1 mouse cellular context compared by ENCODE assay signal in genomic region chr11:70021264-70022132, GRCm38 (mm10).
TF ChIP-seq lines count a peak whose summit lies in the region.

No protein-coding gene starts in this region.

TF ChIP-seq in CH12.LX, 34 proteins besides CTCF, POLR2A, EP300 and RAD21:
- TF ChIP-seq NRF1 (IDR thresholded peaks at IDR 0.05; ENCODE audit: low read depth, low read length), result peak; percentile 34; the same call in 1 of the 2 replicates
- no peak; the same call in 1 of the 2 replicates for TF ChIP-seq TCF12 (IDR thresholded peaks at IDR 0.05; ENCODE audit: low read depth, low read length)
- TF ChIP-seq E2F4 (IDR thresholded peaks at IDR 0.05; ENCODE audit: insufficient replicate concordance, low read depth, low read length), result no peak
- TF ChIP-seq NELFE (IDR thresholded peaks at IDR 0.05; ENCODE audit: low read depth, low read length), result no peak
- no peak for TF ChIP-seq KAT2A (IDR thresholded peaks at IDR 0.05; ENCODE audit: insufficient replicate concordance, low read length)
- TF ChIP-seq PAX5 (IDR thresholded peaks at IDR 0.05; ENCODE audit: low read length), result no peak
- TF ChIP-seq CHD1 (IDR thresholded peaks at IDR 0.05; ENCODE audit: low read depth, low read length), result no peak
- TF ChIP-seq ZC3H11A (IDR thresholded peaks at IDR 0.05; ENCODE audit: low read depth, low read length), result no peak
- TF ChIP-seq CHD2 (IDR thresholded peaks at IDR 0.05; ENCODE audit: low read length), result peak; percentile 69
- TF ChIP-seq SMC3 (IDR thresholded peaks at IDR 0.05; ENCODE audit: low read depth, low read length), result no peak
- no peak for TF ChIP-seq ETS1 (conservative IDR thresholded peaks at IDR 0.05; ENCODE audit: low read depth, low read length)
- TF ChIP-seq MYC (IDR thresholded peaks at IDR 0.05; ENCODE audit: low read depth, low read length), result no peak
- TF ChIP-seq ELF1 (IDR thresholded peaks at IDR 0.05; ENCODE audit: low read depth, low read length), result peak; percentile 54
- TF ChIP-seq MAX (IDR thresholded peaks at IDR 0.05; ENCODE audit: low read length), result peak; percentile 47; the same call in 1 of the 2 replicates
- TF ChIP-seq MAZ (IDR thresholded peaks at IDR 0.05; ENCODE audit: low read depth, low read length), result peak; percentile 85
- no peak for TF ChIP-seq MAFK (IDR thresholded peaks at IDR 0.05; ENCODE audit: insufficient replicate concordance, low read length)
- TF ChIP-seq HCFC1 (IDR thresholded peaks at IDR 0.05; ENCODE audit: low read depth, low read length), result no peak
- peak; percentile 81 for TF ChIP-seq SIN3A (IDR thresholded peaks at IDR 0.05; ENCODE audit: low read length)
- no peak for TF ChIP-seq GABPA (IDR thresholded peaks at IDR 0.05; ENCODE audit: insufficient replicate concordance, low read depth, low read length)
- TF ChIP-seq MEF2A (IDR thresholded peaks at IDR 0.05; ENCODE audit: borderline replicate concordance, low read depth, low read length), result peak; percentile 41; the same call in 1 of the 2 replicates
- no peak for TF ChIP-seq POLR2AphosphoS2 (IDR thresholded peaks at IDR 0.05; ENCODE audit: low read depth, low read length)
- no peak for TF ChIP-seq UBTF (IDR thresholded peaks at IDR 0.05; ENCODE audit: low read depth, low read length)
- TF ChIP-seq JUND (conservative IDR thresholded peaks at IDR 0.05; ENCODE audit: low read depth, low read length), result no peak
- 0 out of 2 replicates have a peak, but pooled peaks have one; percentile 10 for TF ChIP-seq BHLHE40 (IDR thresholded peaks at IDR 0.05; ENCODE audit: low read depth, low read length)
- peak; percentile 84 for TF ChIP-seq ZNF384 (IDR thresholded peaks at IDR 0.05; ENCODE audit: low read depth, low read length)
- no peak for TF ChIP-seq USF1 (IDR thresholded peaks at IDR 0.05; ENCODE audit: low read depth, low read length)
- no peak for TF ChIP-seq ZKSCAN1 (IDR thresholded peaks at IDR 0.05; ENCODE audit: borderline replicate concordance, low read depth, low read length)
- TF ChIP-seq USF2 (conservative IDR thresholded peaks at IDR 0.05; ENCODE audit: low read depth, low read length), result no peak
- no peak for TF ChIP-seq ZMIZ1 (IDR thresholded peaks at IDR 0.05; ENCODE audit: low read depth, low read length)
- no peak for TF ChIP-seq RCOR1 (conservative IDR thresholded peaks at IDR 0.05; ENCODE audit: low read depth, low read length)
- peak; percentile 75 for TF ChIP-seq MXI1 (IDR thresholded peaks at IDR 0.05; ENCODE audit: low read depth, low read length)
- 0 out of 2 replicates have a peak, but pooled peaks have one; percentile 6 for TF ChIP-seq IRF4 (IDR thresholded peaks at IDR 0.05; ENCODE audit: low read depth, low read length)
- TF ChIP-seq JUN (IDR thresholded peaks at IDR 0.05; ENCODE audit: insufficient read depth, low read depth, low read length), result no peak
- no peak for TF ChIP-seq TBP (conservative IDR thresholded peaks at IDR 0.05; ENCODE audit: low read depth, low read length)
